Mouse (Mus musculus) ES-Bruce4 (cell line): ENCODE results near the gene Chek1. TPM values are rescaled to one million over a fixed set of nuclear protein-coding genes. Genes with fewer than 3 reads are reported as not detected.

Source experiments
- H3K27ac ChIP-seq: 2 replicates; pipeline ENCODE4 v1.5.1; 2012; ENCODE audit warnings: low read length, inconsistent platforms; ENCODE audit not compliant: insufficient read depth
- H3K27me3 ChIP-seq: 2 replicates; pipeline ENCODE4 v1.6.1; 2012; ENCODE audit warnings: mild to moderate bottlenecking, low read length, inconsistent platforms; ENCODE audit not compliant: control insufficient read depth, poor library complexity, insufficient read depth, severe bottlenecking
- H3K36me3 ChIP-seq: 2 replicates; pipeline ENCODE4 v1.6.1; 2012; ENCODE audit warnings: inconsistent platforms, mild to moderate bottlenecking, low read length, moderate library complexity; ENCODE audit not compliant: control insufficient read depth, poor library complexity, insufficient read depth, severe bottlenecking
- H3K4me1 ChIP-seq: one replicate; pipeline ENCODE4 v1.8.1; 2011; ENCODE audit warnings: low read length; ENCODE audit not compliant: control insufficient read depth, insufficient read depth
- H3K4me3 ChIP-seq: 2 replicates; pipeline ENCODE4 v1.5.1; 2011; ENCODE audit warnings: low read depth, mild to moderate bottlenecking, low read length
- H3K9ac ChIP-seq: 2 replicates; pipeline ENCODE4 v1.6.1; 2012; ENCODE audit warnings: low read depth, mild to moderate bottlenecking, inconsistent platforms; ENCODE audit not compliant: poor library complexity, severe bottlenecking
- H3K9me3 ChIP-seq: replicated peaks from 2 replicates; pipeline ENCODE4 v1.6.1; 2012; ENCODE audit warnings: mild to moderate bottlenecking, low read length, inconsistent platforms; ENCODE audit not compliant: control insufficient read depth, poor library complexity, insufficient read depth, severe bottlenecking
- CTCF ChIP-seq: IDR thresholded peaks from one replicate; pipeline ENCODE4 v1.8.1; 2011; ENCODE audit warnings: low read depth, low read length
- EP300 ChIP-seq: IDR thresholded peaks from 2 replicates; pipeline ENCODE4 v1.6.1; 2011; ENCODE audit warnings: low read depth, low read length; ENCODE audit not compliant: insufficient read depth
- POLR2A ChIP-seq: IDR thresholded peaks from one replicate; pipeline ENCODE4 v1.8.1; 2011; ENCODE audit warnings: low read length; ENCODE audit not compliant: insufficient read depth
- polyA plus RNA-seq: library from polyadenylated mRNA; stranded (reverse); fragments of >200 nt; gene quantifications from 2 replicates; pipeline ENCODE4 v1.2.4, GENCODE M21; 2011; ENCODE audit warnings: low read depth; ENCODE audit not compliant: missing spikeins, insufficient read depth, insufficient read length

Chek1 gene
- polyA plus RNA-seq, 1 experiment = 124 TPM

- H3K9ac ChIP-seq = peak overlapping the region; percentile 87
- H3K36me3 ChIP-seq = peaks cover 31% of the 10 kb centered on the region
- no peaks in the 10 kb centered on the region for H3K4me1 ChIP-seq
- peak overlapping the region; percentile 89 for H3K27ac ChIP-seq
- TF ChIP-seq CTCF = no peak
- TF ChIP-seq POLR2A = peak; percentile 95
- TF ChIP-seq EP300 = peak; percentile 58
- H3K4me3 ChIP-seq = peak overlapping the region; percentile 85
- no peaks in the 10 kb centered on the region for H3K27me3 ChIP-seq
- H3K9me3 ChIP-seq = no peaks in the 10 kb centered on the region
Measured at GRCm38 (mm10) chr9:36726131-36727033, 483 bp downstream of the Chek1 start.

- TF ChIP-seq EP300 (no peak), POLR2A (no peak)
Measured at GRCm38 (mm10) chr9:36716624-36717023, 10.2 kb downstream of the Chek1 start.

GRCm38 (mm10) chr9:36707304-36707703, 19.6 kb downstream of the Chek1 start:
- no peak overlapping the region for H3K4me3 ChIP-seq
- H3K27me3 ChIP-seq = no peaks in the 10 kb centered on the region
- peaks cover 33% of the 10 kb centered on the region for H3K36me3 ChIP-seq
- TF ChIP-seq POLR2A (no peak), CTCF (no peak), EP300 (no peak)
- H3K9ac ChIP-seq = no peak overlapping the region
- H3K27ac ChIP-seq = no peak overlapping the region
- no peaks in the 10 kb centered on the region for H3K9me3 ChIP-seq
- H3K4me1 ChIP-seq = no peaks in the 10 kb centered on the region

More at GRCm38 (mm10) chr9:36716624-36717023, 10.2 kb downstream of the Chek1 start:
- Histone ChIP-seq H3K4me1 (no peaks in the 10 kb centered on the region), H3K27me3 (no peaks in the 10 kb centered on the region), H3K9ac (no peak overlapping the region), H3K27ac (no peak overlapping the region), H3K9me3 (peaks cover 5% of the 10 kb centered on the region), H3K4me3 (no peak overlapping the region), H3K36me3 (peaks cover 54% of the 10 kb centered on the region)

- no peaks in the 10 kb centered on the region for H3K27me3 ChIP-seq
- no peak overlapping the region for H3K9ac ChIP-seq
- H3K4me3 ChIP-seq = no peak overlapping the region
- H3K9me3 ChIP-seq = no peaks in the 10 kb centered on the region
- H3K36me3 ChIP-seq = peaks cover 27% of the 10 kb centered on the region
- TF ChIP-seq CTCF (no peak), EP300 (no peak), POLR2A (no peak)
- H3K4me1 ChIP-seq = no peaks in the 10 kb centered on the region
- H3K27ac ChIP-seq = no peak overlapping the region
Measured at GRCm38 (mm10) chr9:36705923-36706322, 20.9 kb downstream of the Chek1 start.

GRCm38 (mm10) chr9:36694276-36694675, 32.6 kb downstream of the Chek1 start:
- Histone ChIP-seq H3K4me3 (no peak overlapping the region), H3K27ac (no peak overlapping the region), H3K36me3 (no peaks in the 10 kb centered on the region), H3K4me1 (no peaks in the 10 kb centered on the region), H3K9ac (no peak overlapping the region), H3K27me3 (no peaks in the 10 kb centered on the region), H3K9me3 (no peaks in the 10 kb centered on the region)
- no peak for TF ChIP-seq CTCF
- TF ChIP-seq POLR2A = no peak
- no peak for TF ChIP-seq EP300

DNA sequence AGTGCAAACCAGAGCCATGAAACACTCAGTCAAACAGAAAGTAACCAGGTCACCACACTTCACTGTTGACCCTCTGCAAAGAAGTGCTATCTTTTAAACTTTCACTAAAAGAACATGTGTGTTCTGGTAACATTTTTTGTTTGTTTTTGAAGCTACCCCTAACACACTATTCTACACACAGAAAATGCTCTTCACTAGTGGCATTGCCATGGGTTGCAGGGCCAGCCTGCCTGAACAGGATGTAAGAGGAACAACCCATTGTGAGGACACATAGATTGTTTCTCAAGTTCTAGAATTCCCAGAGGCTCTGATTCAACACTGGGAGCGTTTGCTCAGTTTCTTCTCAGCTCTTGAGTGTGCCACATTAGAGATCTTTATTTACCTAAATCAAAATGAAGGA, 33.9 kb downstream of the Chek1 start, which contains the start of gene Acrv1:
Gene Acrv1, plus strand, starts transcription at position 301 of the 400 bp plus-strand sequence.
- Histone ChIP-seq H3K27me3 (no peaks in the 10 kb centered on the region), H3K27ac (no peak within 1 kb of the TSS), H3K9me3 (no peaks in the 10 kb centered on the region), H3K36me3 (no peaks in the 10 kb centered on the region), H3K4me3 (no peak within 1 kb of the TSS), H3K4me1 (no peaks in the 10 kb centered on the region), H3K9ac (no peak within 1 kb of the TSS)
- TF ChIP-seq CTCF (no peak), EP300 (no peak), POLR2A (no peak)
